Mouse (Mus musculus): ENCODE measurements around the gene Lgr4.

DNA sequence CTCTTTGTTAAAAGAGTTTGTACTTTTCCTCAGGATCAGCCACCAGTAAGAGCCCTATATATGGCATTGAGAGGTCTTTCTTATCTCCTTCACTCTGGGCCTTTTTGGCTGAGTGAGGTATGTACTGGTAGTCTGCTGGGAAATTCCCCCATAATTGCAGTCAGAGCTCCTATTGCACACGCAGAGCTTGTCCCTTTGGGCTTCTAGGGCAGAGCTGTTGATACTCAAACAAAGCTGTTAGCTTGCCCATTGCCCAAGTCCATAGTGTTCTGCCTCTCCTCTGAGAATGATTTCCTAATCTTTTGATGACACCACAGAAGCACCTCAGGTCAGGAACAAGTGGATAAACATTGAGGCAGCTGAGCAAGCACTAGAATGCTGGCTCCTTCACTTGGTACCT is 67.5 kb downstream of the Lgr4 start:
- no peak for TF ChIP-seq GATA1 (IDR thresholded peaks at IDR 0.05; ENCODE audit: borderline replicate concordance, low read length)
- no peak for TF ChIP-seq FLI1 (IDR thresholded peaks at IDR 0.05; ENCODE audit: low read length)

Data from megakaryocyte, embryonic 14.5 days (primary cell).